Mouse (Mus musculus) G1E-ER4 (cell line): ENCODE measurements around the gene Traf3ip2. TPM values are rescaled to one million over a fixed set of nuclear protein-coding genes. Genes with fewer than 3 reads are reported as not detected.

Experiments
- GATA1 ChIP-seq: IDR thresholded peaks from one replicate; pipeline ENCODE4 v1.8.0; 2012; ENCODE audit warnings: low read length, inconsistent platforms
- polyA plus RNA-seq: library from polyadenylated mRNA; stranded (reverse); fragments of >175 nt; gene quantifications from 2 replicates; pipeline ENCODE4 v1.2.3, GENCODE M21; 2012

The Traf3ip2 gene
- polyA plus RNA-seq, 1 experiment, result 0.06 TPM

DNA sequence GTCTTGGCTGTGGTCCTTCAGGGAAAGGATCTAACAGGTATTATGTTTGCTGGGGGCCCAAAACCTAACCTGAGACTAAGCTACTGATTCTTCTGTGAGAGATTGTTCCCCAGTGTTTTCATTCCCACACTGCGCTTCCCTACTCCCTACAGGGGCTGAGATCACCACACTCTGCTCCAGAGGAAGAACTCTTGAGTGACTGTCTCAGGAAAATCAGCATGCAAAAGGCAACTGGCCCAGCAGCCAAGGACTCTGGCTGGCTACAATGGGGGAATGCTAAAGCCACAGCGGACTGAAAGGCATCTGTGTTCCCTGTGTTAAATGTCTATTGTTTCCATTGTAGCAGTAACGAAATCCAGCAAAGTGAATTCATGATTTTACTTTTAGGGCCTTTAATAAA, 62.0 kb downstream of the Traf3ip2 start:
- TF ChIP-seq GATA1, result no peak

DNA sequence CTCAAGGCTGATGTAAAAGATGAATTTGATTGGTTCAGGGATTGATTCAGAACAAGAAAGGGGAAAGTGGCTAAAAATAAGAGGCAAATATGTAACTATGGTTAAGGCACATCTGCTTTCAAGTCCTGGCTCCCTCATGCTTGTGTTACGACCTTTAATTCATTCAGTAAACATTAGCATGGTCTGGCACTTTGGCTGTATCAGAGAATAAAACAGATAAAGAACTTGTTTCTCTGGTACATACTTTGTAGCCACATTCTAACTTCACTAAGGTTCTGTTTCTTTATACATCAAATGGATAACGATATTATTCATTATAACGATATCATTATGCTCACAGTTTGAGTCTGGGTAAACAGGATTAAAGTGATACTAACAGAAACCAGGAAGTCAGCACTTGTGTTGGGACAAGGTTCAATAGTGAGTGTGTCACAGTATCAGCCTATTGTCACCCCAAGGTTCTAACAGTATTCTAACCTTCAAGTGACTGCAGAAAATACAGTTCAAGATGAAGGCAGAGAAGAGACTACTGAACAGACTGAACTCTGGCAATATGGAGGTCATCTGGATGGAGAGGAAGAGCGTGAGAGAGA, 65.6 kb downstream of the Traf3ip2 start:
- no peak for TF ChIP-seq GATA1

DNA sequence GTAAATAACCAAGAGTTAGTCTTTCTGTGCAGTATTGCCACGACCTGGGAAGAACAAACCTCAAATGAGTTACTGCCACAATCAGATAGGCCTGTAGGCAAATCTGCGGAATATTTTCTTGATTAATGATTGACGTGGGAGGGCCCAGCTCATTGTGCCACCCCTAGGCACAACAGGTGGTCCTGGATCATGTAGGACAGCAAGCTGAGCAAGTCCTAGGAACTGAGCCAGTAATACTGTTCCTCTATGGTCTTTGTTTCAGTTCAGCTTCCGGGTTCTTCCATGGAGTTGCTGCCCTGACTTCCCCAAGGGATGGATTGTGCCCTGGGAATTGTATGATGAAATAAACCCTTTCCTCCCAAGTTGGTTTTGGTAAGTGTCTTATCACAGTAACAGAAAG, 68.3 kb downstream of the Traf3ip2 start:
- TF ChIP-seq GATA1, result no peak

DNA sequence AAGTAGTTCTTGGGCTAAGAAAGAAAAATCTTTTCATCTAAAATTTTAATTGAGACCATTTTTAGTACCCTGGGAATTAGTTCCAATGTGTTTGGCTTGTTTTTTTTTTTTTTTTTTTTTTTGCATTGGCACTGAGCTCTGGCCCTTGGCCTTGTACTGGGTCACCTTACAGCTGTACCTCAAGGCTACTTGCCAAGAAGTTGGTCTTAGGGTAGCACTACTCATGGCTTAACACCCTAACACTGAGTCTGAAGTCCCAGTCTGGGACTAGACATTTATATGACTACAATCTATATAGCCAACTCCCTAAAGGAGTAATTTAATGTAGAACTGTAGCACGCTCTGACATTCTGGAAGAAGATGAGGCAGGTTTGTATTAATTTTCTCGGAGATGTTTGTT, 69.8 kb downstream of the Traf3ip2 start:
- TF ChIP-seq GATA1, result no peak

DNA sequence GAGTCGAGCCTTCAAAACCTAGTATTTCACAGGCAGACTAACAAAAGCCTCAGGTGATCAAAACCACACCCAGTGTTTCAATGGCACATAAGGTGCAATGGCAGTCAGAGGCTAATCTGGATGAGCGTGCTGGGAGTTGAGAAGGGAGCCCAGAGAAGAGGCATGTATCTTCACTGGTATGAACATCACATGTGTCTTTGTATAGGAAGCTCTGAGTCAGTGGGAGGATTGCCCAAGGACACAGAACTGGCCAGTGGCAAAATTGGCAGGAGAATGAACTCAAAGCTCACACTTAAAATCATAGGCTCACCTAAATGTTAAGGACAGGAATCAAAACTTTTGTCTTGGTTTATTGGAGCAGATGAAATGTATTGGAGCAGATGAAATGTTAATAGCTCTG, 70.7 kb downstream of the Traf3ip2 start:
- no peak for TF ChIP-seq GATA1

DNA sequence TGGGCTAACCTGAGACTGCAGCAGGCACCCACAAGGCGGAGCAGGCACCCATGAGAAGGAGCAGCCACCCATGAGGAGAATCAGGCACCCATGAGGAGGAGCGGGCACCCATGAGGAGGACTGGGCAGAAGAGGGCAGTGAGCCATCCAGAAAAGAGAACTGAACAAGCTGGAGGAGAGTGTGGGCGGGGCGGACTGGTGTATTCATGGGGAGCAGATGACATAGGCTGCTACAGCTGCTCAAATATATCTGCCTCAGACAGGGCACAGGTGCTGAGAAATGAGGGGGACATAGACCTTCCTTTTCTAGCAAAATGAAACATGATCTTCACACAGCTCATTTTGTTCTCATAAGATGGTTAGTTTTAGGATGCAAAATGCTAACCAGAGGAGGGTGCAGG, 74.1 kb downstream of the Traf3ip2 start:
- no peak for TF ChIP-seq GATA1

DNA sequence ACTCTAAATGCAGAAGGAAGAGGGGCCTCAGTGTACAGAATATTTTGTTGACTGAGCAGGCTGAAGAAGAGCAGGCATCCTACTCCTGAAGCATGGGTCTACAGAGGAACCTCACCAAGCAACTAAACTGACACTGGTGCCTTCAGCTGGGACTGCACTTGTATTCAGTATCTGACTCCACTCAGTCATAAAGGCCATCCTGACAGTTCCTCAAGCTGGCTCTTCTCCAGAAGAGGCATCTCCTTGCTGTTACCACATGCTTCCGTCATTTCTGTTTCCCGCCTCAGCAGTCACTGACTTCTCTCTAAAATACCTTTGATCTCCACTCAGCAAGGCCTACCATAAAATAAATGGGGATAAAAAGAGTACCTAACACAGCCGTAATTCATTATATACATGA, 75.1 kb downstream of the Traf3ip2 start:
- no peak for TF ChIP-seq GATA1

DNA sequence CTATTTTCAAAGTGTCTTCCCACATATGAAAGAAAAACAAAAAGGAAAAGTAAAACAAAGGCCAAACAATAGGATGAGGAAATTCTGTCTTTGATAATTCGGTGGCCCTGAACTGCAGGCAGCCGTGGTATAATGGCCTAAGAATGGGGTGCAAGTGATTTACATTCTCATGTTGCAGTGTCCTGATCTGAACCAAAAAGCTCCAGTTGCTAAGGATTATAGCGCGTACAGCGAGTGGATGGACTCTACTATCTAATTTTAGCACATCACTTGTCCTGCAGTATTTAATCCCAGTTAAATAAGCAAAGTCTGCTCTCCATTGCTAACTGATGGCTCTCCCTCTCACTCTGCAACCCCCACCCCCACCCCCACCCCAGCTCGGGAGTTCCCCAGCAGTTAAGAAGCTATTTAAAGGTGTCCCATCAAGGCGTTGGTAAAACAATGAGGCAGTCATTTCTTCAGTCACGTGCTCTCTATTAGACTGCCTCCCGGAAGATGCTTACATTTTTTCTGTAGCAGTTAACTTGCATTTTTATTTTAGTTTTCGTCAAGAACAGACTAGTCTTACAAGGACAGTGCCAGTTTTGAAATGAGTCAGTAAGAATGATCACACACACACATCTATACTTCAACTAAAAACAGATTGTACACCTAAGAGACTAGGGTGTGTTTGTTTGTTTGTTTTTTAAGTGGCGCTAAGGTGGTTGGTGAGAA, 78.8 kb downstream of the Traf3ip2 start:
- TF ChIP-seq GATA1, result no peak

DNA sequence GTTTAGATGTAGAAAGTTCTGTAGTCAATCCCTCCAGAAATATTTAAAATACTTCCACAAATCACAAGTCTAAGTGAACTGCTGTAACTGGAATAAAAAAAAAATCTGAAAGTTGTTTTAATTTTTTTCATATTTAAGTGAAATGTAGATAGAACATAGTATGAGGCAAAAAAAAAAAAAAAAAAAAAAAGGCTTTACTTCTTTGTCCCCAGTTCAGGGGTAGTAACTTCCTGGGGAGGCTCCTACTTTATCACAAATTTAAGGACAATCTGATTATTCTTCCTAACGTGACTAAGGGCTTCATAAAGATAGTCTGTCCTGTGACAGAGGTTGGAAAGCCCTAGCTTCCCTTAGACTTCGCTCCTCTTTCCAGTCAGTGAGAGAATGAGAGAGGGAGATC, 79.4 kb downstream of the Traf3ip2 start:
- no peak for TF ChIP-seq GATA1

Other genes with a start within 250 kb of the Traf3ip2 start
- 21.0 and 21.1 TPM in 2 replicates for gene Fyn, start 244.1 kb upstream of the Traf3ip2 start, polyA plus RNA-seq
- 1.2 and 1.8 TPM in 2 replicates for gene Rev3l, start 119.2 kb downstream of the Traf3ip2 start, polyA plus RNA-seq